In the genomic region with DNA sequence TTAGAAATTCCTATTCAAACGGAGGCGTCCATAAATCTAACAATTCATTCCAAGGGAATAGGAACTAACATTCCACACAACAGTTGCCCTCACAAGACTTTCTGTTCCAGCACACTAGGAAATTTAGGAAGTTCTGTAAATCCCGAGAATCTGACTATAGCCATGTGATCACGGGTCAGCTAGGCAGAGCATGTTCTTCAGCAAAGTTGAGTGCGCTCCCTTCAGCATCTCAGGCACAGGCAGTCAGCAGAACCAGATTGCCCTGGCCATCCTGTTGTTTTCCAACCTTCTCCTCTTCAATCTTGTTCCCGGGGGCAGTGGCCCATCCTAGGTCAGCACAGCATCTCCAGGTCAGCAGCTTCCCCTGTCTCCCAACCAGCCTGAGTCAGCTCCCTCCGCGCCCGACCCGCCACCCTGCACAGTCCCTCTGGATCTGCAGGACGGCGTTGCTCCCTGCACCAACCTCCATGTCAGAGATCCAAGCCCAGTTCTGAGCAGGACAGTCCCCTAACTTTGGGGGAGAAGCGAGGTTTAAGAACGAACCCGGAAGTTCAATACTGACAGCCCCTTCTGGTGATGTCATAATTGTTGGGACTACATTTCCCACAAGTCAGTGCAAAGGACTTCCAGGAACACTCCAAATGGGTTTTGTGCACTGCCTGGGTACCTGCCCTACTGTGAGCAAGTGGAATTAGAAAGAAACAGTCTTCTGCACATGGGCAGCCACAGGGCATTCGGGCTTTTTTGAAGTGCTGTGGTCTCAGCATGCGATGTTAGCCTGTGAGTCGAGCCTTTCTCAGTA, we compare ENCODE assay signal across 8 mouse cellular contexts. TPM values are rescaled to one million over a fixed set of nuclear protein-coding genes. Genes with fewer than 3 reads are reported as not detected.
DNase-seq lines count a peak whose midpoint lies in the region; ATAC-seq lines count a peak whose summit lies in the region.

No protein-coding gene starts in this region.

- 0 out of 2 replicates have a peak, but pooled peaks cover 3% of the 10 kb centered on the region for H3K36me3 ChIP-seq in embryonic facial prominence, embryonic 10.5 days (replicated peaks)
- H3K36me3 ChIP-seq in intestine, embryonic 16.5 days (ENCODE audit: control insufficient read depth, insufficient read depth, low read length) = no peaks in the 10 kb centered on the region

- 9% methylated on average over 18 of the region's 18 CpGs for WGBS in embryonic facial prominence, embryonic 10.5 days
- WGBS in intestine, embryonic 16.5 days = 4% methylated on average over 18 of the region's 18 CpGs

- H3K9me3 ChIP-seq in embryonic facial prominence, embryonic 10.5 days = peaks cover 8% of the 10 kb centered on the region; the same call in 1 of the 2 replicates
- no peaks in the 10 kb centered on the region for H3K9me3 ChIP-seq in intestine, embryonic 16.5 days (ENCODE audit: control insufficient read depth, low read length)

- peak overlapping the region; percentile 80 for H3K4me3 ChIP-seq in embryonic facial prominence, embryonic 10.5 days
- H3K4me3 ChIP-seq in intestine, embryonic 16.5 days (ENCODE audit: low read length) = peak overlapping the region; percentile 78

- peak overlapping the region; percentile 78 for H3K27ac ChIP-seq in embryonic facial prominence, embryonic 10.5 days (replicated peaks)
- H3K27ac ChIP-seq in intestine, embryonic 16.5 days (ENCODE audit: low read length) = no peak overlapping the region

- H3K4me1 ChIP-seq in embryonic facial prominence, embryonic 10.5 days = no peaks in the 10 kb centered on the region; the same call in 1 of the 2 replicates
- H3K4me1 ChIP-seq in intestine, embryonic 16.5 days (ENCODE audit: control insufficient read depth, insufficient read depth, low read length) = 0 out of 2 replicates have a peak, but pooled peaks cover 3% of the 10 kb centered on the region

- intact Hi-C loops in left cerebral cortex, postnatal 25 days (cut with DNase I) = loop anchor here (5.0 kb wide), 1 partner anchor 39 kb away; a partner anchor contains a TSS

- H3K9ac ChIP-seq in intestine, embryonic 16.5 days (ENCODE audit: low read depth, low read length) = peak overlapping the region; percentile 79

- DNase-seq in urinary bladder, adult 18-20 months (ENCODE audit: low spot score in 2 of 2) = peak; percentile 63 to 72
- DNase-seq in urinary bladder, postnatal 10 days (ENCODE audit: low spot score) = no peak
- DNase-seq in embryonic facial prominence, embryonic 10.5 days (ENCODE audit: low spot score) = peak; percentile 55
- peak; percentile 68 for DNase-seq in gonadal fat pad, adult 2 months (ENCODE audit: low read depth)
- peak; percentile 87 to 94 for DNase-seq in left cerebral cortex, postnatal 25 days (ENCODE audit: low spot score in 2 of 2)
- peak; percentile 60 for DNase-seq in mesoderm, embryonic 11.5 days (ENCODE audit: low read depth, low spot score)
- DNase-seq in right cerebral cortex, postnatal 25 days = peak; percentile 75

- H3K4me2 ChIP-seq in intestine, embryonic 16.5 days (ENCODE audit: low read depth, low read length) = peak overlapping the region; percentile 65

- peak; percentile 99 for ATAC-seq in intestine, embryonic 16.5 days

- H3K27me3 ChIP-seq in embryonic facial prominence, embryonic 10.5 days (replicated peaks; ENCODE audit: low read depth, poor library complexity, severe bottlenecking) = no peaks in the 10 kb centered on the region
- H3K27me3 ChIP-seq in intestine, embryonic 16.5 days (replicated peaks; ENCODE audit: control insufficient read depth, insufficient read depth, low read length) = no peaks in the 10 kb centered on the region

RNA-seq across cellular contexts. Expression of a gene that starts 9.5 kb away (rescaled TPM):
- 1.2 and 1.6 TPM in 2 replicates for polyA plus RNA-seq in embryonic facial prominence, embryonic 10.5 days (2016; fragmentation: Nextera tagmentation; extraction: Ambion mirVana)
- polyA plus RNA-seq in gonadal fat pad, adult 2 months (2012; rRNA removed) = 1.1 and 1.2 TPM in 2 replicates
- polyA plus RNA-seq in intestine, embryonic 16.5 days (2015; fragmentation: Nextera tagmentation; extraction: Ambion mirVana) = 1.2 and 1.5 TPM in 2 replicates
- total RNA-seq in left cerebral cortex, postnatal 25 days (2021) = 10 to 100 TPM; 19.6 to 24.5 TPM

RNA-seq across cellular contexts. Expression of a gene that starts 37.5 kb away (rescaled TPM):
- polyA plus RNA-seq in embryonic facial prominence, embryonic 10.5 days (2016; fragmentation: Nextera tagmentation; extraction: Ambion mirVana) = 0.32 and 0.62 TPM in 2 replicates
- 2.0 and 2.3 TPM in 2 replicates for polyA plus RNA-seq in gonadal fat pad, adult 2 months (2012; rRNA removed)
- polyA plus RNA-seq in intestine, embryonic 16.5 days (2015; fragmentation: Nextera tagmentation; extraction: Ambion mirVana) = 0.69 and 1.4 TPM in 2 replicates
- 1 to 10 TPM; 5.5 to 5.8 TPM for total RNA-seq in left cerebral cortex, postnatal 25 days (2021)
